Mouse (Mus musculus) testis, adult 2 months (tissue): ENCODE measurements at regions not wholly inside any gene's neighbourhood (a gene's known extent, or its start where the extent isn't known, plus 50 kb on each side); places are given as distances from the start of the nearest gene placed in this dataset.

ENCODE experiments used
- H3K27ac ChIP-seq: fragments of 200-500 bp; 2 replicates; pipeline ENCODE4 v1.5.1; 2012; ENCODE audit warnings: low read depth, low read length; ENCODE audit not compliant: control insufficient read depth, insufficient read depth
- H3K27me3 ChIP-seq: fragments of 200-500 bp; 2 replicates; pipeline ENCODE4 v1.6.1; 2012; ENCODE audit warnings: mild to moderate bottlenecking, low read length, moderate library complexity; ENCODE audit not compliant: control insufficient read depth, insufficient read depth
- H3K36me3 ChIP-seq: fragments of 200-500 bp; 2 replicates; pipeline ENCODE4 v1.6.1; 2012; ENCODE audit warnings: mild to moderate bottlenecking, low read length; ENCODE audit not compliant: control insufficient read depth, insufficient read depth
- H3K4me1 ChIP-seq: fragments of 200-500 bp; 2 replicates; pipeline ENCODE4 v1.6.1; 2012; ENCODE audit warnings: low read length; ENCODE audit not compliant: control insufficient read depth, insufficient read depth
- H3K4me3 ChIP-seq: fragments of 200-500 bp; 2 replicates; pipeline ENCODE4 v1.5.1; 2012; ENCODE audit warnings: low read depth, mild to moderate bottlenecking, low read length, moderate library complexity, mixed read lengths; ENCODE audit not compliant: control insufficient read depth
- CTCF ChIP-seq: fragments of 200-500 bp; IDR thresholded peaks from 2 replicates; pipeline ENCODE4 v1.5.1; 2012; ENCODE audit warnings: low read depth, mild to moderate bottlenecking, inconsistent platforms, low read length, moderate library complexity; ENCODE audit not compliant: control insufficient read depth, insufficient read depth, insufficient replicate concordance
- POLR2A ChIP-seq: fragments of 200-500 bp; IDR thresholded peaks from 2 replicates; pipeline ENCODE4 v1.6.1; 2012; ENCODE audit warnings: low read depth, mild to moderate bottlenecking, inconsistent platforms, low read length, moderate library complexity; ENCODE audit not compliant: control insufficient read depth

GRCm38 (mm10) chr1:76143516-76143915, 597.5 kb downstream of the Slc4a3 start:
- H3K36me3 ChIP-seq: no peaks in the 10 kb centered on the region
- TF ChIP-seq POLR2A (no peak), CTCF (no peak)
- no peak overlapping the region for H3K27ac ChIP-seq
- no peaks in the 10 kb centered on the region for H3K4me1 ChIP-seq
- no peaks in the 10 kb centered on the region for H3K27me3 ChIP-seq
- no peak overlapping the region for H3K4me3 ChIP-seq

GRCm38 (mm10) chr1:76148963-76149362, 602.9 kb downstream of the Slc4a3 start:
- no peaks in the 10 kb centered on the region for H3K36me3 ChIP-seq
- no peaks in the 10 kb centered on the region for H3K4me1 ChIP-seq
- no peak overlapping the region for H3K27ac ChIP-seq
- H3K4me3 ChIP-seq: no peak overlapping the region
- H3K27me3 ChIP-seq: no peaks in the 10 kb centered on the region
- TF ChIP-seq POLR2A (no peak), CTCF (no peak)

GRCm38 (mm10) chr1:76156291-76156690, 610.2 kb downstream of the Slc4a3 start:
- H3K27me3 ChIP-seq: no peaks in the 10 kb centered on the region
- H3K27ac ChIP-seq: no peak overlapping the region

GRCm38 (mm10) chr1:76167486-76167885, 621.4 kb downstream of the Slc4a3 start:
- H3K4me3 ChIP-seq: no peak overlapping the region
- H3K4me1 ChIP-seq: no peaks in the 10 kb centered on the region
- no peak overlapping the region for H3K27ac ChIP-seq
- TF ChIP-seq POLR2A (no peak), CTCF (no peak)
- no peaks in the 10 kb centered on the region for H3K36me3 ChIP-seq
- no peaks in the 10 kb centered on the region for H3K27me3 ChIP-seq

More at GRCm38 (mm10) chr1:76156291-76156690, 610.2 kb downstream of the Slc4a3 start:
- TF ChIP-seq POLR2A: no peak
- no peak for TF ChIP-seq CTCF
- Histone ChIP-seq H3K4me1 (no peaks in the 10 kb centered on the region), H3K4me3 (no peak overlapping the region), H3K36me3 (no peaks in the 10 kb centered on the region)

GRCm38 (mm10) chr1:76181181-76181580, 635.1 kb downstream of the Slc4a3 start:
- TF ChIP-seq POLR2A: no peak
- no peak for TF ChIP-seq CTCF
- H3K27me3 ChIP-seq: no peaks in the 10 kb centered on the region
- H3K27ac ChIP-seq: no peak overlapping the region
- H3K36me3 ChIP-seq: no peaks in the 10 kb centered on the region
- H3K4me3 ChIP-seq: no peak overlapping the region
- H3K4me1 ChIP-seq: no peaks in the 10 kb centered on the region

- Histone ChIP-seq H3K36me3 (no peaks in the 10 kb centered on the region), H3K27me3 (no peaks in the 10 kb centered on the region), H3K4me3 (no peak overlapping the region), H3K4me1 (no peaks in the 10 kb centered on the region), H3K27ac (no peak overlapping the region)
- no peak for TF ChIP-seq POLR2A
- TF ChIP-seq CTCF: no peak
Observed at GRCm38 (mm10) chr1:76194844-76195243, 648.8 kb downstream of the Slc4a3 start.

- Histone ChIP-seq H3K27ac (no peak overlapping the region), H3K4me3 (no peak overlapping the region), H3K36me3 (no peaks in the 10 kb centered on the region), H3K27me3 (no peaks in the 10 kb centered on the region), H3K4me1 (no peaks in the 10 kb centered on the region)
- TF ChIP-seq POLR2A: no peak
- TF ChIP-seq CTCF: no peak
Observed at GRCm38 (mm10) chr1:76197651-76198050, 651.6 kb downstream of the Slc4a3 start.

GRCm38 (mm10) chr1:76200906-76201305, 654.8 kb downstream of the Slc4a3 start:
- H3K4me1 ChIP-seq: no peaks in the 10 kb centered on the region
- H3K27me3 ChIP-seq: no peaks in the 10 kb centered on the region
- TF ChIP-seq CTCF: no peak
- no peak for TF ChIP-seq POLR2A
- H3K27ac ChIP-seq: no peak overlapping the region
- H3K4me3 ChIP-seq: no peak overlapping the region
- no peaks in the 10 kb centered on the region for H3K36me3 ChIP-seq
